Mouse (Mus musculus): ENCODE measurements around the gene Rasa2.

GRCm38 (mm10) chr9:96649362-96649761 lies 17.9 kb upstream of the Rasa2 start:
- TF ChIP-seq CTCF (IDR thresholded peaks at IDR 0.05; ENCODE audit: borderline replicate concordance, extremely low read depth, insufficient read depth, insufficient read length) (no peak), POLR2A (IDR thresholded peaks at IDR 0.05; ENCODE audit: borderline replicate concordance, extremely low read depth, insufficient read depth, insufficient read length, poor library complexity, severe bottlenecking) (no peak)

All from brain, embryonic 14.5 days (tissue).